Mouse (Mus musculus) thymus, adult 2 months (tissue): ENCODE data around the gene Thada. TPM values are rescaled to one million over a fixed set of nuclear protein-coding genes. Genes with fewer than 3 reads are reported as not detected.
A peak's percentile ranks its signal among the peaks of the same experiment; 100 is the strongest.

Experiments
- DNase-seq: peaks from one replicate; pipeline ENCODE4 v3.0.0; 2021
- H3K27ac ChIP-seq: fragments of 200-500 bp; 2 replicates; pipeline ENCODE4 v1.5.1; 2012; ENCODE audit warnings: low read length, control low read depth; ENCODE audit not compliant: control insufficient read depth, insufficient read depth
- H3K27me3 ChIP-seq: fragments of 200-500 bp; 2 replicates; pipeline ENCODE4 v1.6.1; 2012; ENCODE audit warnings: mild to moderate bottlenecking, low read length, moderate library complexity, mixed read lengths; ENCODE audit not compliant: control insufficient read depth, insufficient read depth
- H3K36me3 ChIP-seq: fragments of 200-500 bp; 2 replicates; pipeline ENCODE4 v1.6.1; 2012; ENCODE audit warnings: mild to moderate bottlenecking, low read length, moderate library complexity; ENCODE audit not compliant: control insufficient read depth, insufficient read depth
- H3K4me1 ChIP-seq: fragments of 200-500 bp; replicated peaks from 2 replicates; pipeline ENCODE4 v1.6.1; 2012; ENCODE audit warnings: low read length; ENCODE audit not compliant: control insufficient read depth, insufficient read depth
- H3K4me3 ChIP-seq: fragments of 200-500 bp; 2 replicates; pipeline ENCODE4 v1.5.1; 2012; ENCODE audit warnings: mild to moderate bottlenecking, low read length, control low read depth, moderate library complexity; ENCODE audit not compliant: control insufficient read depth, insufficient read depth
- CTCF ChIP-seq: fragments of 200-500 bp; IDR thresholded peaks from 2 replicates; pipeline ENCODE4 v1.5.1; 2012; ENCODE audit warnings: mild to moderate bottlenecking, control low read depth, low read length, moderate library complexity, borderline replicate concordance; ENCODE audit not compliant: control insufficient read depth, poor library complexity, insufficient read depth; ENCODE audit errors: extremely low read depth
- POLR2A ChIP-seq: fragments of 200-500 bp; IDR thresholded peaks from 2 replicates; pipeline ENCODE4 v1.6.1; 2012; ENCODE audit warnings: mild to moderate bottlenecking, low read length, control low read depth, moderate library complexity; ENCODE audit not compliant: control insufficient read depth, poor library complexity, insufficient read depth; ENCODE audit errors: extremely low read depth
- WGBS: fragments of 180-500 bp; shearing (Covaris S2); methylation state at CpG from one replicate; pipeline ENCODE4 v1.1.7; 2018; 5-methylcytosine and 5-hydroxymethylcytosine counted together
- polyA plus RNA-seq: library from polyadenylated mRNA; depleted of rRNA; stranded (reverse); fragments of >200 nt; gene quantifications from 2 replicates; pipeline ENCODE4 v1.2.3, GENCODE M21; 2012

Gene Thada
- polyA plus RNA-seq, 1 experiment, result 40.1 TPM

- Histone ChIP-seq H3K27me3 (no peaks in the 10 kb centered on the region), H3K4me3 (no peak overlapping the region), H3K4me1 (peaks cover 35% of the 10 kb centered on the region), H3K27ac (no peak overlapping the region; the same call in 1 of the 2 replicates), H3K36me3 (no peaks in the 10 kb centered on the region)
- TF ChIP-seq CTCF (no peak), POLR2A (no peak)
- 64% methylated on average over 3 of the region's 3 CpGs for WGBS
- no peak for DNase-seq
Observed at GRCm38 (mm10) chr17:84268450-84268849, 197.6 kb downstream of the Thada start.

- no peaks in the 10 kb centered on the region for H3K36me3 ChIP-seq
- H3K4me1 ChIP-seq, result peaks cover 32% of the 10 kb centered on the region
- H3K27me3 ChIP-seq, result no peaks in the 10 kb centered on the region
- TF ChIP-seq CTCF, result no peak
- H3K27ac ChIP-seq, result peak overlapping the region; percentile 31; the same call in 1 of the 2 replicates
- 47% methylated on average over 6 of the region's 6 CpGs for WGBS
- H3K4me3 ChIP-seq, result no peak overlapping the region
- no peak for DNase-seq
Observed at GRCm38 (mm10) chr17:84267456-84268074, 198.4 kb downstream of the Thada start.

GRCm38 (mm10) chr17:84266161-84266948 lies 199.7 kb downstream of the Thada start:
- Histone ChIP-seq H3K36me3 (no peaks in the 10 kb centered on the region), H3K4me3 (no peak overlapping the region), H3K4me1 (peaks cover 24% of the 10 kb centered on the region), H3K27me3 (no peaks in the 10 kb centered on the region), H3K27ac (no peak overlapping the region)
- no peak for TF ChIP-seq CTCF
- WGBS, result 91% methylated on average over 3 of the region's 3 CpGs
- no peak for DNase-seq

- no peaks in the 10 kb centered on the region for H3K36me3 ChIP-seq
- no peak overlapping the region for H3K27ac ChIP-seq
- no peak overlapping the region for H3K4me3 ChIP-seq
- H3K27me3 ChIP-seq, result no peaks in the 10 kb centered on the region
- H3K4me1 ChIP-seq, result peaks cover 24% of the 10 kb centered on the region
- WGBS, result 88% methylated on average over 5 of the region's 5 CpGs
- no peak for TF ChIP-seq POLR2A
- no peak for DNase-seq
Observed at GRCm38 (mm10) chr17:84265480-84266130, 200.4 kb downstream of the Thada start.

DNA sequence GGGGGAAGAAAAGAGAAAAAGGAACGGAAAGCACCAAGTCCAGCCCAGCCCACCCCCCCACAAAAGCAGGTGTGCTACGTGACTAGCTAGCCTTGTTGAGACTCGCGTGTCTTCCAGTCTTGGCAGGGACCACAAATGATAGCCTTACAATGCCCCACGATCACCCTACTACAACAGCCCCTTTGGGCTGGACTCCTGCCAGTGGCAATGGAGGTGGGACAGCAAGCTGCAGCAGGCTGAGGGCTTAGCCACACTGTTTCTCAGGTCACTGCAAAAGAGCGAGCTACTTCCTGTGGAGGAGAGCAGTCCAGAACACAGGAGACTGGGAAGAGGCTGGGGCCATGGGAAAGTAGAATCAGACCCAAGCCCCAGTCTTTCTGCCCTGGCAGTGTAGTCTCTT lies 201.7 kb downstream of the Thada start:
- TF ChIP-seq POLR2A, result no peak
- no peak for TF ChIP-seq CTCF
- Histone ChIP-seq H3K27ac (no peak overlapping the region), H3K27me3 (no peaks in the 10 kb centered on the region), H3K36me3 (no peaks in the 10 kb centered on the region), H3K4me3 (no peak overlapping the region), H3K4me1 (peaks cover 24% of the 10 kb centered on the region)
- DNase-seq, result no peak
- 76% methylated on average over 6 of the region's 6 CpGs for WGBS

DNA sequence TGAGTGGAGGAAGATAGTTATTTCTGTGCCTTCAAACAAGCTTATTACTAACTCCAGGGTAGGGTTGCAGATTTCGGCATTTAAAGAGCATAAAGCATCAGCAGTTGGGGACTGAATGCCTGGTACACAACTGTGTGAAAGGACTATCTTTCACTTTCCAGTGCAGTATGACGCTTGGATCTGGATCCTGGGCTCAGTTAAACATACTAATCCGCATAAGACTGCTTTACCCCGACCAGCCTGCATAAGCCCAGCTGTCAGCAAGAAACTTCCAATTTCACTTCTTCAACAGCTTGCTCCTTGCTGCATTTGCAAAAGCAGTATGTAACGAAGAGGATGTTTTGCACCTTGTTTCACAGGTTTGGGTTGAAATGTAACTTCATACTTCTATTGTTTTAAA lies 202.4 kb downstream of the Thada start:
- TF ChIP-seq POLR2A (no peak), CTCF (no peak)
- H3K4me1 ChIP-seq, result peaks cover 22% of the 10 kb centered on the region
- H3K27ac ChIP-seq, result no peak overlapping the region
- H3K4me3 ChIP-seq, result no peak overlapping the region
- H3K36me3 ChIP-seq, result no peaks in the 10 kb centered on the region
- H3K27me3 ChIP-seq, result no peaks in the 10 kb centered on the region
- DNase-seq, result no peak
- WGBS, result 93% methylated on average over 5 of the region's 5 CpGs
